Mouse (Mus musculus): ENCODE measurements around the gene Hoxb5. TPM values are rescaled to one million over a fixed set of nuclear protein-coding genes. Genes with fewer than 3 reads are reported as not detected.

The Hoxb5 gene
- polyA plus RNA-seq, 1 experiment, result 0.22 TPM

DNA sequence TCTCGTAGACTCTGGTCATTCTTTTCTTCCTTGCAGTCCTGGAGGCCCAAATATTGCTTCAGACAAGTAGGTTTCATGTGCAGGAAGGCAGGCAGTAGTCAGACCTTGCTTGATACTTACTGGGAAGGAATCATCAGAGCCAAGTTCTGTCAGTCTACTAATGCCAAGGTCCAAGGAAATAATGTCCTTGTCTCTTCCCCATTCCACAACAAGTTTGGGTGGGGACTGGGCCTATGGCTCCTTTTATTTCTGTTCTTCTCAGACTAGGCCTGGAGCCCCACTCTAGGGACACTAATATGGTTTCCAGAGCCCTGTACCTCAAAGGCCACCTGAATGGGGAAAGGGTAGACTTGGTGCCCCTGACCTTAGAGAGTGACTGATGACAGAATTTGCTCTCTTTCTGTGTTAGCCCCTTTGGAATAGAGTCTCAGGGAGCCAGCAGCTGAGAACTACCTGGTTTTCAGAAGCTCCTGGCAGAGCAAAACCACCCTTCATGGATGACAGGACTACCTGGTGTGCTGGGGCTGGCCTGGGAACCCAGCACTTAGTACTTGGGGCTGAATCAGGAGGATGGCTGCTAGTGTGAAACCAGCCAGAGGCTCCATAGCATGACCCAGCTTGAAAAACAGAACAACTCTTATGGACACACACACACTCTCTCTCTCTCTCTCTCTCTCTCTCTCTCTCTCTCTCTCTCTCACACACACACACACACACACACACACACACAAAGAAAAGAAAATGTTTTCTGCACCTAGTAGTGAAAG is 14.5 kb upstream of the Hoxb5 start:
- peaks cover 5% of the 10 kb centered on the region for H3K4me1 ChIP-seq (replicated peaks; ENCODE audit: control insufficient read depth, insufficient read depth, low read length)
- H3K36me3 ChIP-seq (ENCODE audit: control insufficient read depth, insufficient read depth, low read length), result no peaks in the 10 kb centered on the region
- H3K27me3 ChIP-seq (ENCODE audit: control insufficient read depth, insufficient read depth, low read length), result peaks cover 58% of the 10 kb centered on the region
- TF ChIP-seq CTCF (IDR thresholded peaks at IDR 0.05; ENCODE audit: borderline replicate concordance, control insufficient read depth, extremely low read depth, insufficient read depth, low read length, poor library complexity) (no peak), POLR2A (IDR thresholded peaks at IDR 0.05; ENCODE audit: control insufficient read depth, extremely low read depth, insufficient read depth, low read length, poor library complexity) (no peak)
- no peak overlapping the region for H3K4me3 ChIP-seq (ENCODE audit: control insufficient read depth, insufficient read depth, low read length)
- WGBS, result 52% methylated on average over 1 of the region's 1 CpGs
- no peak for DNase-seq
- no peak overlapping the region for H3K27ac ChIP-seq (ENCODE audit: control insufficient read depth, insufficient read depth, low read length)

DNA sequence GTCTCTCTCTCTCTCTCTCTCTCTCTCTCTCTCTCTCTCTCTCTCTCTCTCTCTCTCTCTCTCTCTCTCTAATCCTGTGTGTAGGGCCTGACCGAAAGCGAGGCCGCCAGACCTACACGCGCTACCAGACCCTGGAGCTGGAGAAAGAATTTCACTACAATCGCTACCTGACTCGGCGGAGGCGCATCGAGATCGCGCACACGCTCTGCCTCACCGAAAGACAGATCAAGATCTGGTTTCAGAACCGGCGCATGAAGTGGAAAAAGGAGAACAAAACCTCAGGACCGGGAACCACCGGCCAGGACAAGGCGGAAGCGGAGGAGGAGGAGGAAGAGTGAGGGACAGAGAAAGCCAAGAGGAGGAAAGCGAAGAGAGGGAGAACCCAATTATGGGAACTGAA is 13.8 kb upstream of the Hoxb5 start:
- H3K4me1 ChIP-seq (replicated peaks; ENCODE audit: control insufficient read depth, insufficient read depth, low read length), result peaks cover 5% of the 10 kb centered on the region
- peaks cover 54% of the 10 kb centered on the region for H3K27me3 ChIP-seq (ENCODE audit: control insufficient read depth, insufficient read depth, low read length)
- 53% methylated on average over 21 of the region's 21 CpGs for WGBS
- no peak for DNase-seq
- TF ChIP-seq POLR2A (IDR thresholded peaks at IDR 0.05; ENCODE audit: control insufficient read depth, extremely low read depth, insufficient read depth, low read length, poor library complexity) (no peak), CTCF (IDR thresholded peaks at IDR 0.05; ENCODE audit: borderline replicate concordance, control insufficient read depth, extremely low read depth, insufficient read depth, low read length, poor library complexity) (no peak)
- no peak overlapping the region for H3K27ac ChIP-seq (ENCODE audit: control insufficient read depth, insufficient read depth, low read length)
- H3K36me3 ChIP-seq (ENCODE audit: control insufficient read depth, insufficient read depth, low read length), result no peaks in the 10 kb centered on the region
- no peak overlapping the region for H3K4me3 ChIP-seq (ENCODE audit: control insufficient read depth, insufficient read depth, low read length)

DNA sequence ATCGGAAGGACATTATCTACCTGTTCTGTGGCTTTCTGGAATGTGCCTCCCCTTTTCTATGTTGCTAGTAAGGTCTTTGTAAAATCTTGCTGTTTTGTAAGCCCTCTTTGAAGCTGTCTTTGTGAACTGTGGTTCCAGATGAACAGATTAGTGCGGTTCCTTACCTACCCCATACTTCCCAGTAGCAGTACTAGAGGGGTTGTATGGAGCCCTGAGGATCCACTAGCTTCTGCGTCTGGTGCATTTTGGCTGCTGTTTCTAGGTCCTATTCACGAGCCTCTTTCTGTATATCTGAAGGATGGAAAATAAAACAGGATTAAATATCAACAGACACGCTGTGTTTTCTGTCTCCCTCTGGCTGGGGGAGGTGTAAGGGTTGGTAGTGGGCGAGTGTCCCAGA is 13.3 kb upstream of the Hoxb5 start:
- no peak for TF ChIP-seq CTCF (IDR thresholded peaks at IDR 0.05; ENCODE audit: borderline replicate concordance, control insufficient read depth, extremely low read depth, insufficient read depth, low read length, poor library complexity)
- no peak for TF ChIP-seq POLR2A (IDR thresholded peaks at IDR 0.05; ENCODE audit: control insufficient read depth, extremely low read depth, insufficient read depth, low read length, poor library complexity)

DNA sequence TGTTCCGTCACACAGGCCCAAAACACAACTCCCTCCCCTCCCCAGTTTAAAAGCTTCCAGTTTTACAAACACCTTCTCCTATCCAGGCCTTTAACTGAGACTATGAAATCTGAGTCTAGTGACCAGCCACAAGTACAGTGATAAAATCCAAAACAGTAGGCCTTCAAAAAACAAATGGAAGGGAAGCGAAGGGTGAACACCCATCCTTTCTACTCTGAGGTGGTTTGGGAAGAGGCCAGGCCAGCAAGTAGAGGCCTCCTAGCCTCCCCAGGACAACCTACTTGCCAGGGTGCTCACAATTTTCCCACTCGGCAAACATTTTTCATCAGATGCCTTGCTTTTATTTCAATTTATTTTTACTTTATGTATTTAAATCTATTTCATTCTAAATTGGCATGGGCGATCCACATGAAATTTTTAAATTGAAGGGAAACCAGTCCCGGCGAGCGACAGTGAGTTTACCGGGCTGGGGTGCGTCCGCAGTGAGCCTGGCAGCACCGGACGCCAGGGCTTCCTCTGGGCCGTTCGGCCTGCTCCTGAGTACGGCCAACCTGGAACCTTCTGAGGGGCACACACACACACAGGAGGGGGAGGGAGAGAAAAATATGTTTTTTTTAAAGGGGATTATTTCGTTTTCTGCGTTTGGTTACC is 12.3 kb upstream of the Hoxb5 start:
- Histone ChIP-seq H3K4me3 (ENCODE audit: control insufficient read depth, insufficient read depth, low read length) (no peak overlapping the region), H3K36me3 (ENCODE audit: control insufficient read depth, insufficient read depth, low read length) (no peaks in the 10 kb centered on the region), H3K27me3 (ENCODE audit: control insufficient read depth, insufficient read depth, low read length) (peaks cover 51% of the 10 kb centered on the region), H3K27ac (ENCODE audit: control insufficient read depth, insufficient read depth, low read length) (no peak overlapping the region), H3K4me1 (replicated peaks; ENCODE audit: control insufficient read depth, insufficient read depth, low read length) (peaks cover 5% of the 10 kb centered on the region)
- TF ChIP-seq POLR2A (IDR thresholded peaks at IDR 0.05; ENCODE audit: control insufficient read depth, extremely low read depth, insufficient read depth, low read length, poor library complexity) (no peak), CTCF (IDR thresholded peaks at IDR 0.05; ENCODE audit: borderline replicate concordance, control insufficient read depth, extremely low read depth, insufficient read depth, low read length, poor library complexity) (no peak)
- 81% methylated on average over 17 of the region's 17 CpGs for WGBS
- no peak for DNase-seq

More for the DNA sequence above, 13.3 kb upstream of the Hoxb5 start:
- no peak overlapping the region for H3K4me3 ChIP-seq (ENCODE audit: control insufficient read depth, insufficient read depth, low read length)
- H3K4me1 ChIP-seq (replicated peaks; ENCODE audit: control insufficient read depth, insufficient read depth, low read length), result peaks cover 5% of the 10 kb centered on the region; the same call in 1 of the 2 replicates
- DNase-seq, result no peak
- WGBS, result 69% methylated on average over 6 of the region's 6 CpGs
- no peaks in the 10 kb centered on the region for H3K36me3 ChIP-seq (ENCODE audit: control insufficient read depth, insufficient read depth, low read length)
- no peak overlapping the region for H3K27ac ChIP-seq (ENCODE audit: control insufficient read depth, insufficient read depth, low read length)
- peaks cover 51% of the 10 kb centered on the region for H3K27me3 ChIP-seq (ENCODE audit: control insufficient read depth, insufficient read depth, low read length)

DNA sequence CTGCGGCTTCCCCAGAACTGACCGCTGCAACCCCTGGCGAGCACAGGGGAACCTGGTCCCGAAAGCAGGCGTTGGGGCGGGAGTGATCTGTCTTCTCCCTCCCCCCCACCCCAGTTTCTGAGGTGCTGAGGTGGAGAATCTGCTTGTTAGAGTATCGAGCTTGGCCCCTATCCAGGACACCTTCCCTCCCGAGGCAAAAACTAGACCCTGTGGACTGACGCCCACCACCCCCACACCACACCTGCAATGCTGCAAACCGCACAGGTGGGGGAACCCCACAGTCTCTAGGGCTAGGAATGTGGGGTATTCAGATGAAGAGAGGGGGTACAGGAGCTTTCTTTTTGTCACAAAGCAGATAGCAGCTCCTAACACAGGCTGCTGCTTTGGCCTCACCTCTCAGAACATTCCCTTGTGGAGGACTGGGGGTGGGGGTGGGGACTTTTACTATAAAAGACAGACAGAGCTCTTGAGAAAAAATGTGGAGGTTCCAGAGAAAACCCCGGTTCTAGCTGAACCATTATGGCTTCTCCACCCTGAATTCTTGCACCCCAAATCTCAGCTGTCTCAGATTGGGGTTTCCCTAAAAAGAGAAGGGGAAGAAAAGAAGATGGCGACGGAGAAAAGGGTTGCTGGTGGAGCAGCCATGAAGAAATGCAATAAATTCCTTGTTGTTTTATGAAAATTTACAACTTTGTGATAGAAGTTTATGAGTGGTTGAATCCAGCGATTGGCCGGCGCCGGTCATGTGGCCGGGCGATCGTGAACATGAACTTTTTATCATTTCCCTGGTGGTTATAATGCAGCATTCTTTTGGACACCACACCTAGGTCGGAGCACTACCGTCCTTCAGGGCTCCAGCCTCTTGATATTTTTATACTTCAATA is 11.2 kb upstream of the Hoxb5 start, which contains the start of gene Hoxb6:
Hoxb6 (plus strand) TSS at position 796 of the 884 bp plus-strand sequence.
- peaks cover 50% of the 10 kb centered on the region for H3K27me3 ChIP-seq (ENCODE audit: control insufficient read depth, insufficient read depth, low read length)
- no peak within 1 kb of the TSS for H3K27ac ChIP-seq (ENCODE audit: control insufficient read depth, insufficient read depth, low read length)
- no peaks in the 10 kb centered on the region for H3K36me3 ChIP-seq (ENCODE audit: control insufficient read depth, insufficient read depth, low read length)
- WGBS, result 25% methylated on average over 22 of the region's 22 CpGs
- TF ChIP-seq CTCF (IDR thresholded peaks at IDR 0.05; ENCODE audit: borderline replicate concordance, control insufficient read depth, extremely low read depth, insufficient read depth, low read length, poor library complexity) (no peak), POLR2A (IDR thresholded peaks at IDR 0.05; ENCODE audit: control insufficient read depth, extremely low read depth, insufficient read depth, low read length, poor library complexity) (no peak)
- peaks cover under 1% of the 10 kb centered on the region for H3K4me1 ChIP-seq (replicated peaks; ENCODE audit: control insufficient read depth, insufficient read depth, low read length)
- no peak within 1 kb of the TSS for H3K4me3 ChIP-seq (ENCODE audit: control insufficient read depth, insufficient read depth, low read length)
- DNase-seq, result no peak
